Mouse (Mus musculus) erythroblast, adult 5-6 weeks (primary cell): ENCODE data around the gene Inpp5d. TPM values are rescaled to one million over a fixed set of nuclear protein-coding genes. Genes with fewer than 3 reads are reported as not detected.

Experiments
- ATAC-seq: replicated peaks from 2 replicates; pipeline ENCODE4 v1.8.0; 2016; ENCODE audit warnings: moderate number of reproducible peaks, mild to moderate bottlenecking, moderate TSS enrichment, inconsistent platforms; ENCODE audit not compliant: poor library complexity, low FRiP score, severe bottlenecking
- total RNA-seq, 2 experiments: library from RNA; stranded (forward) in 1 of 2; stranded (reverse) in 1 of 2; fragments of 150-400 nt in 1 of 2; fragments of 200-764, 138-1000 nt in 1 of 2; gene quantifications; 2 replicates each; pipeline versions ENCODE4 v1.2.3 to v1.2.4; 2015 to 2017; ENCODE audit warnings: low replicate concordance in 2 of 2

Inpp5d gene
- total RNA-seq, 2 experiments from 2014 or later = 19.9 to 50.1 TPM

DNA sequence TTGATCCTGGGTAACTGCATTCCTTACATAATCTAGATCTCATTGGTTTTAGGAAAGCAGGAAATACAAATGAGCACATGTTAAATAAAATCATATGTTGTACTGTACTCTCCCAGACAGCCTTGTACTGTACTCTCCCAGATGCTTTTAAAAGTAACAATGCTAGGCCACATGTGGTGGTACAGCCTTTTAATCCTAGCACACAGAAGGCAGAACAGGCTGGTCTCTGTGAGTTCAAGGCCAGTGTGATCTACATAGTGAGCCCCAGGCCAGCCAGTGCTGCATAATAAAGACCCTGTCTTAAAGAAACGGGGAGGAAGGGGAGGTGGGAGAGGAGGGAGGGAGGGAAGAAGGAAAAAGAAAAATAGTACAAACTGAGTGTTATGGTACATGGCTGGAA lies 66.9 kb downstream of the Inpp5d start:
- no peak for ATAC-seq

DNA sequence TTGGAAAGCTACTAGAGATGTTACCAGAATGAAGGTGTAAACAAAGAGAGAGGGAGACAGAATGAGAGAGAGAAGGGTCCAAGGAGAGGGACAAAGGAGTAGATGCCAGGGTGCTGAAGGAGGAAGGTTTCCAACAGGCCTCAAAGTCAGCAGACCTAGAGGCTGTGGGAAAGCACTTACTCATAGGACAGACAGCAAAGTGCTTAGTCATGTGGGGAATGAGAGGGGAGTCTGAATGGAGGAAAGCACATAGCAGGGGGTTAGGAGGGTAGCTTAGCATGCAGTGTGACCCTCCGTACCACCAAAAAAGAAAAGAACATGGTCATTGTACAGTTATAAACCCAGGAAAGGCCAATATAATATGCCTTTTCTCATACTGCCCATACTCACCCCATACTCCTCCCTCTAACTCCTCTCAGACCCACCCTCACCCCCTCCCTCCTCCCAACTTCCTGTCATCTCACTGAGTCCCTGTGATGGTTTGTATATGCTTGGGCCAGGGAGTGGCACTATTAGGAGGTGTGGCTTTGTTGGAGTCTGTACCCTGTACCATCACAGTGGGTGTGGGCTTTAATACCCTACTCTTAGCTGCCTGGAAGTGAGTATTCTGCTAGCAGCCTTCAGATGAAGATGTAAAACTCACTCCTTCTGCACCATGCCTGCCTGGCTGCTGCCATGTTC lies 69.7 kb downstream of the Inpp5d start:
- ATAC-seq = peak; percentile 68

- peak; percentile 80 for ATAC-seq
Measured at GRCm38 (mm10) chr1:87696358-87696757, 76.2 kb downstream of the Inpp5d start.

- no peak for ATAC-seq
Measured at GRCm38 (mm10) chr1:87698010-87698409, 77.9 kb downstream of the Inpp5d start.

DNA sequence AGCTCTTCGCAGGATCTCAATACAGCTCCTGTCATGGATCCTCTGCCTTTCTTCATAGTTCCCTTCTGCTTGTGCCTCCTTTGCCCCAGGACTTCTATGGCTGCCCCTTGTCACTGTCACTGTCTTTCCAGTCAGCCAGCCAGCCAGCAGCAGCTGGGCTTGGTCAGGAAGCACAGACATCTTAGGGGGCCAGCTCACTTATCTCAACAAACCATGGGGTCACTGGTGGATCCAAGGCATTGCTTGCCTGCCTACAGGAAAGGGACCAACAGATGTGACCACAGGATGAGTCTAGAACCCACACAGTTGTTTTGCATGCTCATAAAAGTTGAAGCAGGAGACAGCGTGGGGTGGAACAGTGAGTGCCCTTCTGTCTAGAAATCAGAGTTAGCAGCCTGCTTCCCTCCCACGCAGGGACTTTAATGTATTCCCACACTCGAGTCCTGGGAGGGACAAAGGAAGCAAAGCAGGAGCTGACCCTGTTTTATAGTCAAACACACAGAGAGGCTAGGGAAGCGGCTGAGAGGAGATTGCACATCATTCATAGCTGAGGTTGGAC lies 79.9 kb downstream of the Inpp5d start:
- ATAC-seq = no peak

DNA sequence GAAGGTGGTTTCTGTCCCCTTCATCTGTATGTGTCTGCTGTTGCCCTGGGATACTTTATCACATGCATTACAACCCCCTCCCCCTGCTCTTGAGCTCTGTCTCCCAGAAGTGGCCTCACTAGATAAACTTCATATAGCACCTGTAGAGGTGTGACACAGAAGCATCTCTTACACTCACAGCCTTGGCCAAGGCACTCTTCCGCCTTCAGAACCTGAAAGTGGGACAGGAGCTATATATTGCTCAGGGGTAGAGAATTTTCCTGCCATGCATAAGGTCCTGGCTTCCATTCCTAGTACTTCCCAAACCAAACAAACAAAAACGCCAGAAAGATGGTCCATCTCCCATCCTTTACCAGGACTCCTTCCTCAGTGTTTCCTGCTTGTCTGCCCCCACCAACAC lies 84.1 kb downstream of the Inpp5d start:
- ATAC-seq = no peak

GRCm38 (mm10) chr1:87706361-87706760 lies 86.2 kb downstream of the Inpp5d start:
- peak; percentile 89 for ATAC-seq

GRCm38 (mm10) chr1:87709020-87709419 lies 88.9 kb downstream of the Inpp5d start:
- no peak for ATAC-seq

- ATAC-seq = no peak
Measured at GRCm38 (mm10) chr1:87709661-87710270, 89.7 kb downstream of the Inpp5d start.

DNA sequence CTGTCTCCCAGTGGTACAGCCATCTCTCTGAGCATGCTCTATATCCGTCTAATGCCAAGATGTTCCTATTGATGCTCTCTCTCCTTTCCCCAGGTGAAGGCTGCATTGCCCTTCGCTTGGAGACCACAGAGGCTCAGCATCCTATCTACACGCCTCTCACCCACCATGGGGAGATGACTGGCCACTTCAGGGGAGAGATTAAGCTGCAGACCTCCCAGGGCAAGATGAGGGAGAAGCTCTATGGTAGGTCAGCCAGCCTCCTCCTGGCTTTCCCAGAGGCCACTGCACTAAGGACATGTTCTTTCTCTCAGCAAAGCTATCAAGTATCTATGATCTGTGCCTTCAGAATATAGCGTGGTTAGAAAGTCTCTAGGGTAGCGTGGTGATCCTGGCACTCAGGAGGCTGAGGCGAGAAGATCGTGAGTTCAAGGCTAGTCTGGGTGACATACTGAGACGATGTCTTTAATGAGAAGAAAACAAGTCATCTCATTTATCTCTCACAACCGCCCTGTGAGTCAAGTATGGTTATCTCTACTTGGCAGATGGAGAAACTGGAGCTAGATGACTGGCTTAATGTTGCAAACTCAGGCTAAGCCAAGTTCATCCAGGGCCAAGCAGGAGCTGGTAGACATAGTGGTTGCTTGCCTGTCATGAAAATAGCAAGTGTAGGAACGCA lies 92.0 kb downstream of the Inpp5d start:
- ATAC-seq = peak; percentile 84

DNA sequence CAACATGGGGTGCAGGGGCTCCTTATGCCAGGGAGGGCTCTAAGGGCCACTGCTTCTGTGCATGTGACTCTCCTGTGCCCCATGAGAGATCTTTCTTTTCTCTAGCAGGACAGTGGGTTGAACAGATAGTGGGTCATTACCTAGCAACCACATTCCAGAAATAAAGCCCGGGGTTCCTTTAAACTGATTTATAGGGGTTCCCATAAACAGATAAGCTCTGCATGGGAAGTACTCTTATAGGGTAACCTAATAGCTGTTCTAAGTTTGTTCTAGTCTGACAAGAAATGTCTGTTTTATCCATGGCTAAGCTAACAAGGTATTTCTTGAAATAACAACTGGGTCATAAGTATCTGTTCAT lies 92.5 kb downstream of the Inpp5d start:
- peak; percentile 34; the same call in 1 of the 2 replicates for ATAC-seq

- peak; percentile 63 for ATAC-seq
Measured at GRCm38 (mm10) chr1:87721382-87721781, 101.3 kb downstream of the Inpp5d start.

DNA sequence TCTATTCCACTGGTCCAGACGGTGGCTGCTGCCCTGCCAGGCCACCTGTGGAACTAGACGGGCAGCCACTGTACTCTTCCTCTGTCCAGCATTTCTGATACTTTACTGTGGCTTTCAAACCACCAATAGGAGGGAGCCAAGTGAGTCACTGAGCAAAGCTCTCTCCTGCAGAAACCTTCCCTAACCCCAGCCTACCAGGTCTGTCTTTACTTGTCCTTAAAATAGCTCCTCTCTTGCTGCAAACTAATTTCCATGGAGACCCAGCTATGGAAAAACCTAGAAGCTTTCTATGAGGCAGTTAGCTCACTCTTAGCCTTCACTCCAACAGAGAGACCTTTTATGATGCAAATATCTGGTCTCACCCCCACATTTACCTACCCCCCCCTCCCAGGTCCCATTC lies 102.0 kb downstream of the Inpp5d start:
- no peak for ATAC-seq

- ATAC-seq = peak; percentile 57
Measured at GRCm38 (mm10) chr1:87723351-87723750, 103.2 kb downstream of the Inpp5d start.

GRCm38 (mm10) chr1:87729070-87729469 lies 109.0 kb downstream of the Inpp5d start:
- no peak for ATAC-seq

DNA sequence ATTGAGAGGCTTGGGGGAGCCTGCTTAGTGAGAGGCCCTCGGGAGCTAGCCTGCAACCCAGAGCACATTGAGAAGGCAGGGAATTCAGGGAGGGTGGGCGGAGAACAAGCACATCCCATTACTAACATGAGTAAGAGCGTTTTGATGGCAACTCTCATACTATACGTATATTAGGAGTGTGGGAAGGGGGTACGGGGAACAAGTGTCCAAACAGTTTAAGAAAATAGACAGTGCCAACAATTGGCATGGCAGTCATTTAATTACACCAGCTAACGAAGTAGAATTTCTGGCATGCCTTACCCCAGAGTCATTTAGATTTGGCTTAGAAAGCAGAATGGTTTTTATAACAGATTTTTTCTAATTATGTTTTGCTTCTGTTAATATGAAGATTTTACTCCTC lies 109.7 kb downstream of the Inpp5d start:
- no peak for ATAC-seq

DNA sequence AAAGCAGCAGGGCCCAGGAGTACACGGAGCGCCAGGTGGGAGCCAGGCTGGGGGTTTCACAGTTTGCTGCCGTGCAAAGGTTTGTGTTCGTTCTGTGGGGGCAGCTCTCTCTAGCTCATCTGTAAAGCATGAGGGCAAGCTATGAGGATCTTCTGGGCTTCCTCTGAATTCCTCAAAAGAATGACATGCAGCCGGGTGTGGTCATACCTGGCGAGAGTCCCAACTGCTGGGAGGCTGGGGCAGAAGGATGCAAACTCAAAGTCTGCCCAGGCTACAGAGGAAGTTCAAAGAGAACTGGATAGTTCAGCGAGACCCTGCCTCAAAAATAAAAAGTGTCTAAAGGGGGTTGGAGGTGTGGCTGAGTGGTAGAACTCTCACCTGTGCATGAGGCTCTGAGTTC lies 110.2 kb downstream of the Inpp5d start:
- ATAC-seq = no peak

GRCm38 (mm10) chr1:87733212-87733611 lies 113.1 kb downstream of the Inpp5d start:
- ATAC-seq = no peak

DNA sequence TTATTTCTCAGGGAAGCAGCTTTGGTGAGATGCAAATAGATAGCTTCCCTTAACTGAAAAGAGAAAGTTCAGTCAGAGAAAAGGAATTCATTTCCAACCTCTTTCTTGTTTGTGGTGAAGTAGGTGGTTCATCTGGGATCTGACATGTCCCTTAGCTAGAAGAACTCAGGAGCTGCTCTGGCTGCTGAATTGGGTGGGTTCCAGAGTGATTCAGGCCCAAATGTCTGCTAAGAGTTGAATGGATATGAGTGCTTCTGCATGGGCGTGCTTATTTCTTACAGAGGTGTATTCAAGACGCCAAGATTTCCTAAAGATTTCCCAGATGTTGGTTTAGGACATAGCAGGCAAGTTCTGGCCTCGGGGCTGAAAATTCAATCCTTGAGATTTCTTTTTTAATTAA lies 114.0 kb downstream of the Inpp5d start:
- no peak for ATAC-seq

DNA sequence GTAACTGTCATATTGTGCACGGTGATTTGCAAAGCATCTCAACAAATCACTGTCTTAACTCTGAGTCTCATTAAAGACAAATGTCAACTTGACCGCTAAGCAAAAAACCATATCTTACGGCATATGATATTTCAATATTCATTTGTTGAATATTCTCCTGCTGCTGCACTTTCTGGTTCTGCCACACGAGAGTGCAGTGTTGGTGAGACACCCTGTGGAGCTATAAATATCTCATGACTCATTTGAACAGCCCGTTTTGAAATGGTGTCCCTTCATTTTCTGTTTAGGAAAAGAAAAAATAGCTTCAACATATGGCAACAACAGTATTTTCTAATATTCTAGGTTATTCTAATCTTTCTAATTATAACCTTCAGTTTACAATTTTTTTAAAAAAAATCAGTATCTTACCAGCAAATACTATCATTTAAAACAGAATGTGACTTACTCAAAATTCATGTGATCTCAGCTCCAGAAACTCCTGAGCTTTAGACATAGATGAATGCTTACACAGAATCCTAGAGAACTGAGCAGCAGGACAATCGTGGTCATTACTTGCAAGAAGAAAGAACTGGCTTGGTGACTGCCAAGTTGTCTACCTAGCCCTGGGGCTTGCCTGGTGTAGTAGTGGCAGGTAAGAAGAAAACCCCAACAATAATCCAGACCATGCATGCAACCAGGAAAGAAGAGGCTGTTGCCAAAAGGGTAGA lies 120.6 kb downstream of the Inpp5d start:
- no peak for ATAC-seq
